Mouse (Mus musculus) embryonic facial prominence, embryonic 11.5 days (tissue): ENCODE data around the gene Letm1. TPM values are rescaled to one million over a fixed set of nuclear protein-coding genes. Genes with fewer than 3 reads are reported as not detected.

Experiments used
- ATAC-seq: fragments of 200-750 bp; cut with Nextera tagmentation; replicated peaks from 2 replicates; pipeline ENCODE4 v1.8.0; 2017; ENCODE audit warnings: low read depth; ENCODE audit not compliant: insufficient number of reproducible peaks, low FRiP score, low TSS enrichment
- DNase-seq: peaks from one replicate; pipeline ENCODE4 v3.0.0-alpha.2; 2015; ENCODE audit warnings: low spot score
- H3K27ac ChIP-seq: fragments of 300-500 bp; sonication (generic); replicated peaks from 2 replicates; pipeline ENCODE4 v1.5.1; 2014; ENCODE audit warnings: mild to moderate bottlenecking, low read depth, low read length, control low read depth
- H3K27me3 ChIP-seq: fragments of 300-500 bp; sonication (generic); 2 replicates; pipeline ENCODE4 v1.6.1; 2014; ENCODE audit warnings: mild to moderate bottlenecking, low read length, moderate library complexity, mixed read lengths; ENCODE audit not compliant: control insufficient read depth, insufficient read depth
- H3K36me3 ChIP-seq: fragments of 300-500 bp; sonication (generic); replicated peaks from 2 replicates; pipeline ENCODE4 v1.6.1; 2014; ENCODE audit warnings: low read depth, mild to moderate bottlenecking, low read length, moderate library complexity, mixed read lengths; ENCODE audit not compliant: control insufficient read depth, insufficient read depth
- H3K4me1 ChIP-seq: fragments of 300-500 bp; sonication (generic); 2 replicates; pipeline ENCODE4 v1.6.1; 2014; ENCODE audit warnings: low read length, mixed read lengths; ENCODE audit not compliant: control insufficient read depth, insufficient read depth
- H3K4me2 ChIP-seq: fragments of 300-500 bp; sonication (generic); 2 replicates; pipeline ENCODE4 v1.6.1; 2014; ENCODE audit warnings: low read depth, mild to moderate bottlenecking, control low read depth, low read length, moderate library complexity
- H3K4me3 ChIP-seq: fragments of 300-500 bp; sonication (generic); 2 replicates; pipeline ENCODE4 v1.5.1; 2014; ENCODE audit warnings: low read depth, low read length, control low read depth
- H3K9ac ChIP-seq: fragments of 300-500 bp; sonication (generic); replicated peaks from 2 replicates; pipeline ENCODE4 v1.6.1; 2014; ENCODE audit warnings: mild to moderate bottlenecking, control low read depth, low read length
- H3K9me3 ChIP-seq: fragments of 300-500 bp; sonication (generic); replicated peaks from 2 replicates; pipeline ENCODE4 v1.6.1; 2016; ENCODE audit warnings: mild to moderate bottlenecking, low read length, inconsistent platforms, mixed read lengths; ENCODE audit not compliant: control insufficient read depth
- WGBS: fragments of 180-500 bp; shearing (Covaris S2); extraction: QIAGEN DNeasy Blood & Tissue Kit; methylation state at CpG from one replicate; pipeline ENCODE4 v1.1.7; 2014; 5-methylcytosine and 5-hydroxymethylcytosine counted together
- polyA plus RNA-seq: library from polyadenylated mRNA; unstranded; fragments of >200 nt; fragmentation: Nextera tagmentation; extraction: Ambion mirVana; gene quantifications from 2 replicates; pipeline ENCODE4 v1.2.1, GENCODE M21; 2014

Gene Letm1
- polyA plus RNA-seq, 1 experiment from 2014 or later = 48.9 TPM

DNA sequence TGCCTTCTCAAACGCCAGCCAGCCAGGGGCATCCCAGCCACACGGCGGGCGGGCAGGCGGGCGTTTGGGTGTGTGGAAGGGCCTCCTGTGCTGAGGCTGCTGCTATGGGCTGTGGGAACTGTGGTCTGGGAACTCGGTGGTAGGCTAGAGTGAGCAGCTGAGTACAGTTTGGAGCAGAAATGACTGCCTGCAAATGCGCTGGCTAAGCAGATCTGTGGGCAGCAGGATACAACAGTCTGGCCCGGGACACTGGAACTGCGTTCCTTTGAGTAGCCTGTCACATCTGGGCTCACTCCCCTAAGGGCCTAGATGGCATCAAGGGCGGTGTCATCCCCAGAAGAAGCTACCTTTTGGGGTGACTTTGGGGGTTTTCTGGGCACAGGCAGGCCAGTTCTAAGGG, 80.8 kb downstream of the Letm1 start:
- Histone ChIP-seq H3K27ac (no peak overlapping the region), H3K27me3 (no peaks in the 10 kb centered on the region)
- whole genome bisulfite sequencing = 79% methylated on average over 11 of the region's 11 CpGs

DNA sequence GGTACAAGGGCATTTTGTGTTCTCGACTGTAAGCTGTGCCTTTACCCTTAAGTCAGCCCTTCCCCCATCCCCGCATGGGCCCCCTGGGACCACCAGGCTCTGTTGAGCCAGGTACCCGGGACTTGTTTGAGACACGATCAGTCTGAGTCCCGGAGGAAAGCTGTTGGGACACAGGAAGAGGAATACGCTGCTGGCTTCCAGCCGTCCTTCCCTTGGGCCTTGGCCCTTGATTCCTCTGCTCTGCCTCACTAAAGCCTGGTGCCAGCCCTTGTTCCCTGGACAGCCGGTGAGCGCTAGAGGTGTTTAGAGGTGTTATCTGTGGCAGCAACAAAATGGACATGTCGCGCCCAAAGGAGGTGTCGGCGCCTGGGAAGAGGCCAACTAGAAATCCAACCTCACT, 82.6 kb downstream of the Letm1 start:
- no peak overlapping the region for H3K9ac ChIP-seq
- 39% methylated on average over 13 of the region's 13 CpGs for WGBS
- peaks cover 11% of the 10 kb centered on the region; the same call in 1 of the 2 replicates for H3K4me1 ChIP-seq
- H3K4me3 ChIP-seq = no peak overlapping the region
- H3K27me3 ChIP-seq = no peaks in the 10 kb centered on the region; the same call in 1 of the 2 replicates
- no peak for ATAC-seq
- no peaks in the 10 kb centered on the region for H3K36me3 ChIP-seq
- H3K4me2 ChIP-seq = no peak overlapping the region
- no peaks in the 10 kb centered on the region for H3K9me3 ChIP-seq
- no peak for DNase-seq
- H3K27ac ChIP-seq = no peak overlapping the region

More for the DNA sequence above, 80.8 kb downstream of the Letm1 start:
- Histone ChIP-seq H3K4me2 (no peak overlapping the region), H3K9me3 (no peaks in the 10 kb centered on the region), H3K4me1 (peaks cover 11% of the 10 kb centered on the region; the same call in 1 of the 2 replicates), H3K9ac (no peak overlapping the region), H3K36me3 (no peaks in the 10 kb centered on the region), H3K4me3 (no peak overlapping the region)
- DNase-seq = no peak
- ATAC-seq = no peak

DNA sequence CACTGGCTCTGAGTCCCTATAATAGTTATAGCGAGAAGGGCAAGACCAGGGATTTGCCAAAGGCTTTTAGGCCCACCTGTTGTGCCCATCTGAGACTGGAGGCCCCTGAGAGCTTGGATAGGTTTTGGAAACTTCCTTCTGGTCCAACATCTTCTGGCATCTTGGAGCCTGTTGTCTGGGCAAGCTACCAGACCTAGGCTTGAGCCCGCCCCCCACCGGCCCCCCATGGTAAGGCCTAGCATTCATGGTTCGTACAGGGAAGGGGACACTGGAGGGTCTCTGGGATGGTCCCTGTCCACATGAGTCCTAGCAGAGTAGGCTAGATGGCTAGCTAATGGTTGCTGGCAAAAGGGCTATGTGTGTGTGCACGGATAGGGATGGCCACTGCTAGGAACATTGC, 83.9 kb downstream of the Letm1 start:
- Histone ChIP-seq H3K4me2 (no peak overlapping the region), H3K9me3 (no peaks in the 10 kb centered on the region), H3K36me3 (no peaks in the 10 kb centered on the region), H3K4me3 (no peak overlapping the region), H3K4me1 (peaks cover 10% of the 10 kb centered on the region; the same call in 1 of the 2 replicates), H3K27me3 (no peaks in the 10 kb centered on the region; the same call in 1 of the 2 replicates), H3K27ac (no peak overlapping the region), H3K9ac (no peak overlapping the region)
- WGBS = 90% methylated on average over 5 of the region's 5 CpGs
- no peak for ATAC-seq
- DNase-seq = no peak

DNA sequence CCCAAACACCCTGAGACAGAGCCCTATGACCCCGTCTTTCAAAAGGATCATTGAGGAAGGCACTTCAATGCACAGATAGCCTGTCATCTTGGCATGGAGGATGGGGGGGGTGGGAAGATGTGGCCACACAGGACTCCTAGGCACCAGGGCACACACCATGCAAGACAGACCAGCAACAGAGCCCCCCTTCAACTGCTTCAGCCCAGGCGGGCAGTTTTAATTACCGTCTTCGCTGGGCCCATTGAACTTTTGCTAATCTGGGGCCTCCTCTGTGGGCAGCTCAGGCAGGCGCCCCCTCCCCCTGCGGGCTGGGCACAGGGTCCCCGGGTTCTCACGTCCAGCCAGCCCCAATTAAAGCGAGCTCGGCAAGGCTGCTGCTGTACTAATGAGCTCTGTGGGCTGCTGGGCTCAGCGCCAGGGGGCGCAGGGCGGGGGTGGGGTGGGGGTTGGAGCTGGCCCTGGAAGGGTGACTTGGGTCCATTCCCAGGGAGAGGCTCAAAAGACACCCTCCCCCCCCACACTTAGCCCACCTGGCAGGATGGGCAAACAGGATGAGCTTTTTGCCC, 84.6 kb downstream of the Letm1 start:
- ATAC-seq = no peak
- H3K36me3 ChIP-seq = no peaks in the 10 kb centered on the region
- no peaks in the 10 kb centered on the region for H3K9me3 ChIP-seq
- no peak overlapping the region for H3K27ac ChIP-seq
- peaks cover 10% of the 10 kb centered on the region; the same call in 1 of the 2 replicates for H3K4me1 ChIP-seq
- no peak overlapping the region for H3K9ac ChIP-seq
- DNase-seq = no peak
- WGBS = 15% methylated on average over 13 of the region's 13 CpGs
- H3K27me3 ChIP-seq = no peaks in the 10 kb centered on the region; the same call in 1 of the 2 replicates
- H3K4me3 ChIP-seq = no peak overlapping the region
- no peak overlapping the region for H3K4me2 ChIP-seq

DNA sequence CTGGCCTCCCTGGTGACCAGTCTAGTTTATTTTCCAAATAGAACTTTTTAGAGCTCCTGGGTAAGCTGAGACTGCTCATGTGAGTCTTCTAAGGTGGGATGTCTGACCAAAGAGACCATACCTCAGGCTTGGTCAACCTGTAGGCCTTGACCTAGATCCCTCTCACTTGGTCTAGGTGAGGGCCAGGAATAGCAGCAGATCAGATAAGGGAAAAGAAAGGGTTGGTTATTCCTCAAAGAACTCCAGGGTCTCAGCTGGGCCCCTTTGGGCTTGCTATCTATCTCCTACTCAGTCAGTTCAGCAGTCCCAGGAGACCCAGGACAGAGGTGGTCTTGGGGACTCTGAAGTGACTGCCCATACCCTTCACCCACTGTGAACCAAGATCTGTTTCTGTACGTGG, 85.1 kb downstream of the Letm1 start:
- DNase-seq = no peak
- Histone ChIP-seq H3K9ac (no peak overlapping the region), H3K4me2 (no peak overlapping the region), H3K27me3 (no peaks in the 10 kb centered on the region; the same call in 1 of the 2 replicates), H3K4me1 (peaks cover 12% of the 10 kb centered on the region; the same call in 1 of the 2 replicates), H3K9me3 (no peaks in the 10 kb centered on the region), H3K27ac (no peak overlapping the region), H3K4me3 (no peak overlapping the region), H3K36me3 (no peaks in the 10 kb centered on the region)
- no peak for ATAC-seq
- WGBS = 47% methylated on average over 1 of the region's 1 CpGs

DNA sequence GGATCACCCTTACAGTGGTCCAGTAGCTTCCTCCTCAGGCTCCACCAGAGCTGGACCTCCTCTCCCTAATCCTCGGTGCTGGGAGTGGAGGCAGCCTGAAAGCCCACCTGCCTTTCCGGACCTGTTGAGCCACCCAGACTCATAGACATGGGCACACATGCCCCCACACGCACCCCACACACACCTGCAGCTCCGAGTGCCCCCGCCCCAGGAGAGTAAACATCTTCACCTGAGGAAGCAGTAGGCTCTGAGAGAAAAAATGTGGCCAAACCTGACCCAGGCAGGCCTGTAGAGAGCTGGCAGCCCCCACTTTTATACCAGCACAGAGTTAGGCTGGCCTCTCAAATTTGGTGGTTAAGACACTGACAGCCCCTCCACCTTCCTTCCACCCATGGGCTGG, 86.2 kb downstream of the Letm1 start:
- WGBS = 49% methylated on average over 5 of the region's 5 CpGs
- peaks cover 16% of the 10 kb centered on the region; the same call in 1 of the 2 replicates for H3K4me1 ChIP-seq

DNA sequence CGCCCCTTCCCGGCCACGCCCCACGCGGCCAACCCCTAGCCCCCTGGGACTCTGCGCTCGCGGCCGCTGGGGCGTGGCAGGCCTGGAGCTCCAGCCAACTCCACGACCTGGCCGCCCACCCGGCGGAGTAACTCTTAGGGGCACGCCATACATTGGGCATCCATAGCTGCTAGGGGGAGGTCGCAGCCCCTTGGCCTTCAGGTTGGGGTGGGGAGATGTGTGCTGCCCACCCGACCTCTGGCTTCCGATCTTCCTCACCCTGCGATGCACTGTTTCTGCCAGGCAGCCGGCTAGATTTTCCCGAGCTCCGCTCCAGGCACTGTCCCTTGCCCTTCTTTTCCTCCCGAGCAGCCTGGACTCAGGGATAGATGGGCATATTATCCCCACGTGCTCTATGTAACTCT, 86.9 kb downstream of the Letm1 start:
- ATAC-seq = peak; percentile 4; the same call in 1 of the 2 replicates
- no peak for DNase-seq

More for the DNA sequence above, 86.2 kb downstream of the Letm1 start:
- no peak overlapping the region for H3K9ac ChIP-seq
- no peaks in the 10 kb centered on the region; the same call in 1 of the 2 replicates for H3K27me3 ChIP-seq
- H3K36me3 ChIP-seq = no peaks in the 10 kb centered on the region
- no peak overlapping the region for H3K27ac ChIP-seq
- no peaks in the 10 kb centered on the region for H3K9me3 ChIP-seq
- no peak for ATAC-seq
- H3K4me3 ChIP-seq = no peak overlapping the region
- H3K4me2 ChIP-seq = no peak overlapping the region
- no peak for DNase-seq

More for the DNA sequence above, 86.9 kb downstream of the Letm1 start:
- Histone ChIP-seq H3K4me3 (peak overlapping the region; percentile 38), H3K27ac (peak overlapping the region; percentile 54), H3K4me2 (peak overlapping the region; percentile 87), H3K9me3 (no peaks in the 10 kb centered on the region), H3K27me3 (no peaks in the 10 kb centered on the region; the same call in 1 of the 2 replicates), H3K4me1 (peaks cover 16% of the 10 kb centered on the region; the same call in 1 of the 2 replicates), H3K36me3 (no peaks in the 10 kb centered on the region), H3K9ac (peak overlapping the region; percentile 68)
- 2% methylated on average over 24 of the region's 24 CpGs for WGBS
